Mouse (Mus musculus): ENCODE results near the gene Aspscr1. TPM values are rescaled to one million over a fixed set of nuclear protein-coding genes. Genes with fewer than 3 reads are reported as not detected.
"Not testable (repeated sequence)": the region's sequence is repeated elsewhere in the genome, so short reads cannot be mapped to it uniquely, and the experiment has no call there.

Gene Aspscr1
- total RNA-seq, 4 experiments from 2014 or later: 37.3 to 44.3 (median 41.5) TPM

DNA sequence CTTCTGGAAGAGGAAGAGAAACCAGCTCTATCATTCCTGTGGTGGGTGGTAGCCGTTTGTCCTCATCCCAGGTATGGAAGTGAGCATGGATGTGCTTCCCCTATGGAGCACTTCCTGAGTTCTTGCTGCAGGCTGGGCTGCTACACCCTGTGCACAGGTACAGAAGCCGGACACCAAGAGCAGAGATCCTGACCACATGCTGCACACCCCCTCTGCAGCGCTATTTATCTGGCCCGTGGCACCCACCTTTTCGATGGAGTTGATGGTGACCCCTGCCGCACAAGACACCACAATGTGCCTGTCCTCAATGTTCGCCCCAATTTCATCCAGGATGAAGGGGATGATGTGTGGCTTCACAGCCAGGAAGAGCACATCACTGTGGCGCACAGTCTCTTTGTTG lies 30.9 kb upstream of the Aspscr1 start:
- DNase-seq (ENCODE audit: low spot score): no peak

DNA sequence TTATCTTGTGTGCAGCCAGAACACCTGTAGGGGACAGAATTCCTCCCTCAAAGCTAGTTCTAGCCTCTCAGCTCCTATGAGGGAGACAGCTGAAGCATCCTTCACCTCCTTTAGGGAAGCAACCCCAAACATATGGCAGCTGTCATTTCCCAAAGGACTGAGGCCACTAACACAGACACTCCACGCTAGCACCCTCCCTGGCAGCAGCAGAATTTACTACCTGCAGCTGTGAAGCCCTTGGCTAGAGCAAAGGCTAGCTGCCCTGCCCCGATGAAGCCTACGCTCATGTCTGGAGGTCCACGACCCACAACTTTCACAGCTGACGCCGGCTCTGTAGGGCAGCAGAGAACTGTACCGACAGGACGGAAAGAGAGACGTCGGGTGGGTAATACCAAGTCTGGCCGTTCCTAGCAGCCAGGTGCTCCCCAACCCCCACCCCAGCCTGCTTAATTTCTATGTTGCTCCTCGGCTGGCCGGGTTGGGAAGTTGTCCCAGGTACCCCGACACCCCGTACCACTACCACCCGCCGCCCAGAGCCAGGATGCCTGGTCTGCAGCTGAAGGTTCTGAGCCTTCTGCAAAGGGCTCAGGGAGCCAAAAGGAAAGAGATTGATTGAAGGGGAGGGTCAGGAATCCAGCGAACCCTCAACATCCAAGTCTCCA lies 29.7 kb upstream of the Aspscr1 start:
- no peak for DNase-seq (ENCODE audit: low spot score)

DNA sequence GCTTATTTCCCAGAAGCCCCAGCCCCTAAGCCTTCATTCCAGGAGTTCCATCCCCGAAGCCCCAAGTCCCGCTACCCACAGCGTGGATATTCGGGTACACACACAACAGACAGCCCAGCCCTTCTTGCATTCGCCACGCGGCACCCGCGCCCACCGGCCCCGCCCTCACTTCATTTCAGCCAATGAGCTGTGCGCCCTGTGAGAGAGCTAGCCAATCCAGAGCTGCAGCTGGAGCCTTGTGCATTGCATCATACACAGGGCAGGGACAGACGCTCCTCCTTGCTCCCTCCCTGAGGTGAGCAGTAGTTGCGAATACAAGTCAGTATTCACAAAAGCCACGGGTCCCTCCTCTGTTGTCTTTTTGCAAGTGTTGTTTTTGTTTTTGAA lies 29.2 kb upstream of the Aspscr1 start, which contains the start of gene Pycr1:
Gene Pycr1, minus strand, starts transcription at position 169 of the 387 bp plus-strand sequence.
- DNase-seq (ENCODE audit: low spot score): peak; percentile 93

DNA sequence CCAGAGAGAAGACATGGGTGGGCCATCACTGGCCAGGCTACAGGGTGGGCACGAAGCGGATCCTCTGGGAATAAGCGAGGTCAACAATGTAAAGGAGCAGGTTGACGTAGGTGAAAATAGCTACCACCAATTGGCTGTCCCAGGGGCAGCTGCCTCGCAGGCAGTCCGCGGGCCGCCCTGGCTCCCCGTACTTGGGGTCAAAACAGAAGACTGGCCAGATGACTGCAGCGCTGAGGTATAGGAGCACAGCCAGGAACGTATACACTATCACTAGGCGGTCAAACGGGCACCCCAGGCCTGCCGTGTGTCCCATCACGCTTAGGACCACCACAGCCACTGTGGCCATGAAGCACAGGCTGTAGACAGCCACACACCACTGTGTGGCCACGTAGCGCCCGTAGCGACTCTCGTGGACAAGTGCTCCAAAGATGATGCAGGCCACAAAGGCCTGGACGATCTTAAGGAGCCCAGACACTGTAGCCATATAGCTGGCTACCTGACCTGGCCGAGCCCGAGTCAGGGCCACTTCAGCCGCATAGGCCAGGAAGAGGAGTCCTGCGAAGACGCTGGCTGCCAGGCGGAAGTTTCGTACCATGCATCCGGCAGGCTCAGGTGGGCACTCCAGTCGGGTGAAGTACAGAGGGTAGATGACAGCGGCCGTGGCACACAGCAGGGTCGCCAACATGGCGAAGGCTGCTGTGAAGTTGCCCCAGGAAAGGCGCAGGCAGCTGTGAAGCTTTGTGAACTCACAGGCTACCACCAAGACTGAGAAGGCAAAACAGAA lies 25.5 kb upstream of the Aspscr1 start:
- DNase-seq (ENCODE audit: low spot score): no peak

- DNase-seq (ENCODE audit: low spot score): no peak
These were observed 24.7 kb upstream of the Aspscr1 start, which contains the start of gene Myadml2 for GRCm38 (mm10) chr11:120648001-120648476. TSS of gene Myadml2 (minus strand) at chr11:120648158.

GRCm38 (mm10) chr11:120651872-120652271 lies 20.9 kb upstream of the Aspscr1 start:
- DNase-seq (ENCODE audit: low spot score): no peak

- no peak for DNase-seq (ENCODE audit: low spot score)
These were observed 18.0 kb upstream of the Aspscr1 start for GRCm38 (mm10) chr11:120654741-120655140.

DNA sequence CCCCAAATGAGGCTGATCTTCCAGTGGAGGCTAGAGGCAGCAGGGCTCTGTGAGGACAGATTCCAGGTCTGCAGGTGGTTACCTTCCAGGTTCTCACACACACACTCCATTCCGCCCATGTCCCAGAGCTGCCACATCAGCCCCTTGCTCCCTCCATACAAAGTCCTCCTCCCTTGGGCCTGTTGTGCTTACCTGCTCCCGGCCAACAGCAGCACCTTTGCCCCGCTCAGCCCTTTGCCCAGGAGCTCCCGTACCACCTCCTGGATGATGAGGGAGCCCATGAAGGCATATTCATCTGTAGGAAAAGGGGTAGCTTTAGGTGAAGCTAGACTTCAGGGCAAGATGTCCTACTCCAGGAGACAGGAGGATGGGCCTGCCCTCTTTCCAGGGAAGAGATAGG lies 15.5 kb upstream of the Aspscr1 start:
- DNase-seq (ENCODE audit: low spot score): no peak

- peak; percentile 66 for DNase-seq (ENCODE audit: low spot score)
These were observed 13.8 kb upstream of the Aspscr1 start for GRCm38 (mm10) chr11:120658876-120659410.

DNA sequence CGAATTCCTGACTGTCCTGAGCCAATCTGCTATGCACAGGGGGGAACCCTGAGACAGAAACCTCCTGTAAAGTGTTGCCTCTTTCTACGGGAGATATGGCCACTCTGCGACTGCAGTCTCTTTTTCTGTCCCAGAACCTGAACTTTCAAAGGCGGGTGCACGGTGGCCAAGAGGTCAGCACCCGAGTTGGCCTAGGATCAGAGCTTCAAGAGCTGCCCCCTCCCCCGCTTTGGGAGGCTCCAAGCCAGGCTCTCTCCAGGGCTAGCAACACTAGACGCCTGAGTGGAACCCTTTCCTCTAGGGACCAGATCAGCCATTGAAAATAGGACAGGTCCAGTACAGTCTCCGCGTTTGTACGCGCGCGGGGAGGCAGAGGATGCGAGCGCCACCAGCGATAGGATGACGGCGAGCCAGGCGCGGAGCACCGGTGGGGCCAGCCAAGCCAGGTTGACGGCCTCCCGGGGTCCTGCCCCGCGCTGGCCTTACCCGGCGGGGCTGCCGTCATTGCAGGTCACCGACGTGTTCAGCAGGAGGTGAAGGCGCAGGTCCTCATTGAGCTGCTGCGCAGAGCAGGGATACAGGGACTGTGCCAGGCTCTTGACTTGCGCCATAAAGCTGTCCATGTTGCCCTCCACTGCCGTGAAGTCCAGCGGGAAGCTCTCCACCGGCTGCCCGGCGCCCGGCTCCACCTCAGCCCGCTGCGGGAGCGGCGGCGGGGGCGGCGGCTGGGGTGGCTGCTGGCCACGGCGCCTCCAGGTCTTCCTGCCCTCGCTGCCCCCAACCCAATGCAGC lies 13.1 kb upstream of the Aspscr1 start:
- no peak for DNase-seq (ENCODE audit: low spot score)

GRCm38 (mm10) chr11:120660301-120661075 lies 12.3 kb upstream of the Aspscr1 start:
- DNase-seq (ENCODE audit: low spot score): no peak

DNA sequence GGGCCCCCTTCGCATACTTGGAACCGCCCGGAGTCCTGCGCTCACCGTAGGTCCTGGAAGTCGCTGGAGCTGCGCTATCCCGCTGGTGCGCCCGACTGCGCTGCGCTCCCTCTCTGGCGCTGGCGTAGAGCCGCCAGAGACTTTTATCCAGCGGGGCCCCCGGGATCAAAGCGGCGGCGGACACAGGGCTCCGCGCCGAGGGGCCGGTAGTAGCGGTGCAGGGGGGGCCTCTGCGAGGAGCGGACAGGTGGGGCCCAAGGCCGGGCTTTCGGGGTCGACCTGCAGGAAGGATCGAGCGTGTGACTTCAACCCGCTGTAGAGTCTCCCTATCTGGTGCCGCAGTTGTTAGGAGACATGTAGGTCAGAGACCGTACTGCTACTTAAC lies 11.7 kb upstream of the Aspscr1 start, which contains the start of gene Notum:
Gene Notum, minus strand, starts transcription at position 100 of the 385 bp plus-strand sequence.
- no peak for DNase-seq (ENCODE audit: low spot score)

GRCm38 (mm10) chr11:120662759-120663158 lies 10.0 kb upstream of the Aspscr1 start:
- DNase-seq (ENCODE audit: low spot score): no peak

- DNase-seq (ENCODE audit: low spot score): no peak
These were observed 9.1 kb upstream of the Aspscr1 start for GRCm38 (mm10) chr11:120663714-120664113.

- peak; percentile 75 for DNase-seq (ENCODE audit: low spot score)
These were observed 7.4 kb upstream of the Aspscr1 start for GRCm38 (mm10) chr11:120665406-120665805.

DNA sequence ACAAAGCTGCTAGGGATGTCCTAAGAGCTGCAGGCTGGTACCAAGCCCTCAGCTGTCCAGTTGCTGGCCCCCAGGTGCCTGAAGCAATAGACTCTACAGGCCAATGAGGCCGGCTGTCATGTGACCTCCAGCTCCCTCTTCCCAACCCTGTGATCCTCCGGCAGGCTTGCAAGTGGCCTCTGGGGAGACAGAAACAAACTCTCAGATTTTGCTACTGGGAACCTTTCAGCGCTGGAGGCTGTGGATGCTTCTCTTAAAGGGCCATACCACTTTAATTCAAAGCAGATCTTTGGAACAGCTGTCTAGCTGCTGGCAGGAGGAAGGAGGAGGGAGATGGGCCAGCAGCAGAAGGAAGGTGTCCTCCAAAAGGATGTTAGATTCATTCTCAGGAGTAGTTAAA lies 6.2 kb upstream of the Aspscr1 start:
- no peak for DNase-seq (ENCODE audit: low spot score)

GRCm38 (mm10) chr11:120673594-120674122 lies 885 bp downstream of the Aspscr1 start:
- no peak for DNase-seq (ENCODE audit: low spot score)

- DNase-seq (ENCODE audit: low spot score): not testable (repeated sequence)
These were observed 3.1 kb downstream of the Aspscr1 start for GRCm38 (mm10) chr11:120675875-120676274.

GRCm38 (mm10) chr11:120676951-120677350 lies 4.2 kb downstream of the Aspscr1 start:
- DNase-seq (ENCODE audit: low spot score): no peak

DNA sequence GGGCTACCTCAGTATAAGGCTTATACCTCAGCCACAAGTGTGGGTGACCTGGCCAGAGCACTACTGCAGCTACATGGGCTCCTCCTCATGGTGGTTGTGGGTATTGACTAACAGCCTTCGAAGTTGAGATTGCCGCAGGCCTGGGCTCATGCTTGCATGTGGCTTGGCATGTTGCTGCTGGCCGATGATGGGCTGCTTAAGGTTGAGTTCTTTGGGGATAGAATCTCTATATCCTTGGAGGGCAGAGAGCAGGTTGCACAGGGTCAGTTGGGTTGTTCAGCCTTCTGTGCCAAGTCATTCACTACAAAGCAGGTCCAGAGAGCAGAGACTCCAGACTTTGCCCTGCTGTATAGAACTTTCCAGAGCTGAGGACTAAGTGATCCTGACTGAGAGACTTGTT lies 7.1 kb downstream of the Aspscr1 start:
- no peak for DNase-seq (ENCODE audit: low spot score)

- no peak for DNase-seq (ENCODE audit: low spot score)
These were observed 9.9 kb downstream of the Aspscr1 start for GRCm38 (mm10) chr11:120682683-120683082.
